Mouse (Mus musculus): Measurements from ENCODE around the gene Immp2l. TPM values are rescaled to one million over a fixed set of nuclear protein-coding genes. Genes with fewer than 3 reads are reported as not detected.

The Immp2l gene
- polyA plus RNA-seq, 1 experiment from 2014 or later, result 12.8 TPM

DNA sequence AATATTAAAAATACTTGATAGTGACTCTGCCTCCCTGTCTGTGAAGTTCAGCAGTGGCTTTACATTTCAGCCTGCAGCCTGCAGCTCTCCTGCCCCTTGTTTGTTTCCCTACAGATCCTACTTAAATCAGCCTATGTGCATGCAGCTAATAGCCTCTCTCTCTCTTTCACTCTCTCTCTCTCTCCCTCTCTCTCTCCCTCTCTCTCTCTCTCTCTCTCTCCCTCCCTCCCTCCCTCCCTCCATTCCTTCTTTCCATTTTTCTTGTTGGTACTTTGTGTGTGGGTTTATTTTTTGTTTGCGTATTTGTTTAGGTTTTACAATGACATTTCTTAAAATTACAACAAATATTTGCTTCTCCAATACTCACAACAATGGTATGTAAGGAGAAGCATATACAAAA lies 462.4 kb downstream of the Immp2l start, which contains the start of gene Lrrn3:
TSS of gene Lrrn3 (minus strand) at position 101 of the 400 bp plus-strand sequence.
- peak within 1 kb of the TSS; percentile 38 for H3K27ac ChIP-seq (ENCODE audit: low read length)
- H3K9ac ChIP-seq (ENCODE audit: low read length), result peak within 1 kb of the TSS; percentile 58
- H3K4me3 ChIP-seq (ENCODE audit: low read length), result peak within 1 kb of the TSS; percentile 54
- no peaks in the 10 kb centered on the region for H3K27me3 ChIP-seq (ENCODE audit: control insufficient read depth, insufficient read depth, low read depth, low read length)
- H3K4me2 ChIP-seq (ENCODE audit: low read depth, low read length), result peak within 1 kb of the TSS; percentile 68
- H3K36me3 ChIP-seq (ENCODE audit: control insufficient read depth, insufficient read depth, low read length), result no peaks in the 10 kb centered on the region
- 93% methylated on average over 1 of the region's 1 CpGs for WGBS
- peaks cover 29% of the 10 kb centered on the region for H3K4me1 ChIP-seq (replicated peaks; ENCODE audit: control insufficient read depth, insufficient read depth, low read length)
- peak; percentile 24; the same call in 1 of the 2 replicates for ATAC-seq (ENCODE audit: low read depth)
- no peaks in the 10 kb centered on the region for H3K9me3 ChIP-seq (ENCODE audit: control insufficient read depth, low read length)

DNA sequence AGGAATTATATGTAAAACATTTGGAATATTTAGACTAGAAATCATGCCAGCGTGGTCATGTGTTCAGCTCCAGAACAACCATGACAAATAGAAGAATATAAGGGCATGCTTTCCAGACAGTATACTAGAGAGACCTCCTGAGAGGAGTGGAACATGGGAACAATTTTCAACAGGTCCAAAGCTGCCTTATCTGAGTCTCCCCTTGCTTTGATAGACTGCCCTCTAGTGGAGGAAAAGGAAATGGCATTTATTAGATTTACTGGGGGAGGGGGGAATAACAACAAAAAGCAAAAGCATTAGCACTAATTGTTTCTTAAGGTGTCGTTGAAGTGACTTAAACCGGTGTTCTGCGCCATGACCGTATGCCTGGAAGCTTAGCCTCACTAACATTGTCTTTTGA lies 463.1 kb downstream of the Immp2l start:
- H3K9me3 ChIP-seq (ENCODE audit: control insufficient read depth, low read length), result no peaks in the 10 kb centered on the region
- H3K9ac ChIP-seq (ENCODE audit: low read length), result no peak overlapping the region
- peaks cover 29% of the 10 kb centered on the region for H3K4me1 ChIP-seq (replicated peaks; ENCODE audit: control insufficient read depth, insufficient read depth, low read length)
- 24% methylated on average over 5 of the region's 5 CpGs for WGBS
- peak; percentile 58; the same call in 1 of the 2 replicates for ATAC-seq (ENCODE audit: low read depth)
- H3K27ac ChIP-seq (ENCODE audit: low read length), result no peak overlapping the region
- no peak overlapping the region for H3K4me2 ChIP-seq (ENCODE audit: low read depth, low read length)
- H3K27me3 ChIP-seq (ENCODE audit: control insufficient read depth, insufficient read depth, low read depth, low read length), result no peaks in the 10 kb centered on the region
- H3K4me3 ChIP-seq (ENCODE audit: low read length), result no peak overlapping the region
- no peaks in the 10 kb centered on the region for H3K36me3 ChIP-seq (ENCODE audit: control insufficient read depth, insufficient read depth, low read length)

GRCm38 (mm10) chr12:41494620-41495019 lies 470.7 kb downstream of the Immp2l start:
- Histone ChIP-seq H3K9ac (ENCODE audit: low read length) (no peak overlapping the region), H3K27ac (ENCODE audit: low read length) (no peak overlapping the region), H3K4me1 (replicated peaks; ENCODE audit: control insufficient read depth, insufficient read depth, low read length) (no peaks in the 10 kb centered on the region), H3K9me3 (ENCODE audit: control insufficient read depth, low read length) (no peaks in the 10 kb centered on the region), H3K4me3 (ENCODE audit: low read length) (no peak overlapping the region), H3K27me3 (ENCODE audit: control insufficient read depth, insufficient read depth, low read depth, low read length) (no peaks in the 10 kb centered on the region), H3K4me2 (ENCODE audit: low read depth, low read length) (no peak overlapping the region), H3K36me3 (ENCODE audit: control insufficient read depth, insufficient read depth, low read length) (no peaks in the 10 kb centered on the region)
- WGBS, result 56% methylated on average over 10 of the region's 10 CpGs
- ATAC-seq (ENCODE audit: low read depth), result no peak

DNA sequence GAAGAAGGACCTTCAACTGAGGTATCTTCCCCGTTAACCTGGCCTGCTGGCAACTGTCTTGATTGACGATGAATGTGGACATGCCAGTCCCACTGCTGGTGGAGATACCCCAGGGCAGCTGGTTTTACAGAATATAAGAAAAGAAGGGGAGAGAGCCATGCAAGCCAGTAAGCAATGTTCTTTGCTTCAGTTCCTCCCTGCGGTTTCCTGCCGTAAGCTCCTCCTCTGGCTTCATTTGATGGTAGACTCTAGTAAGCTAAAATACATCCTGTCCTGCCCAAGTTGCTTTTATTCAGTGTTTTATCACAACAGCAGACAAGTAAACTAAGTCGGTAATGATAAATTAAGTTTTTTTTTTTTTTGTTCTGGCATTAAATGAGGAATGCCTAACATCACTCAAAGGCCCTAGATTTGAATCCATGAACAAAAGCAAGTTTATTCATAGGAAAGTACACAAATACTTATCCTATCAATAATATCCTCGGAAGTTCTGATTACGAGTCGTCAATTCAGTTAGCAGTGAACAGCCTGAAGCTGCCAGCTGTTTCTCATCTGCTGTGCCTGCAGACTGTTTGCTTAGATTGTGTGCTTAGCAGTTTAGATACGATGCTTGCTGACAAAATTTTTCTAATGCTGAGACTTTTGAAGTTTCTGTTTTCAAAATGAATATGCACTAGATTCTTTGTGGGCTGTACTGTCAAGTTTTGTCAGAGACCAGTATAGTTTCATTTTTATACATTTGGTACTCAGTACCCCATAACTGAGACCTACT lies 476.3 kb downstream of the Immp2l start:
- Histone ChIP-seq H3K9ac (ENCODE audit: low read length) (no peak overlapping the region), H3K4me1 (replicated peaks; ENCODE audit: control insufficient read depth, insufficient read depth, low read length) (no peaks in the 10 kb centered on the region), H3K36me3 (ENCODE audit: control insufficient read depth, insufficient read depth, low read length) (no peaks in the 10 kb centered on the region), H3K9me3 (ENCODE audit: control insufficient read depth, low read length) (no peaks in the 10 kb centered on the region), H3K4me2 (ENCODE audit: low read depth, low read length) (no peak overlapping the region), H3K27me3 (ENCODE audit: control insufficient read depth, insufficient read depth, low read depth, low read length) (no peaks in the 10 kb centered on the region), H3K27ac (ENCODE audit: low read length) (peak overlapping the region; percentile 60), H3K4me3 (ENCODE audit: low read length) (no peak overlapping the region)
- ATAC-seq (ENCODE audit: low read depth), result peak; percentile 79
- 37% methylated on average over 9 of the region's 9 CpGs for WGBS

GRCm38 (mm10) chr12:41508610-41509009 lies 484.7 kb downstream of the Immp2l start:
- H3K27me3 ChIP-seq (ENCODE audit: control insufficient read depth, insufficient read depth, low read depth, low read length), result no peaks in the 10 kb centered on the region
- H3K9me3 ChIP-seq (ENCODE audit: control insufficient read depth, low read length), result no peaks in the 10 kb centered on the region
- H3K4me3 ChIP-seq (ENCODE audit: low read length), result no peak overlapping the region
- H3K4me2 ChIP-seq (ENCODE audit: low read depth, low read length), result no peak overlapping the region
- no peak overlapping the region for H3K27ac ChIP-seq (ENCODE audit: low read length)
- WGBS, result 80% methylated on average over 4 of the region's 4 CpGs
- H3K4me1 ChIP-seq (replicated peaks; ENCODE audit: control insufficient read depth, insufficient read depth, low read length), result no peaks in the 10 kb centered on the region
- ATAC-seq (ENCODE audit: low read depth), result no peak
- H3K36me3 ChIP-seq (ENCODE audit: control insufficient read depth, insufficient read depth, low read length), result no peaks in the 10 kb centered on the region
- H3K9ac ChIP-seq (ENCODE audit: low read length), result no peak overlapping the region

DNA sequence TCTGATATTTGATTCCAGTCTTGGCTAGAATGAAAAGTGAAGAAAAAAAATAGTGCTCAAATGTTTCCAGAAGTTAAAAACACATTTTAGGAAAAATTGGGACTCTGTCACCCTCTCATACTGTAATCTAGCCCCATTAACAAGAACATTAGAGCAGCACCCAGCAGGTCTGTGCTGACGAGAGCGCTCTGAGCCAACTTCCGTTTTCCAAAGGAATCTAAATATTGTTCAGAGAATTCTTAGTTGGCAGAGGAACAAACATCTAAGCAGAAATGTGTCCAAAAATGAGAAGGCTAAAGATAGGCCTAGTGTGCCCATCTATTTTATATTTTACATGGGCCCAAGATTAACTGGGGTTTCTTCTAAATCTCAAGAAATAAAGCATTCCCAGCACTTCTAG lies 486.7 kb downstream of the Immp2l start:
- Histone ChIP-seq H3K27me3 (ENCODE audit: control insufficient read depth, insufficient read depth, low read depth, low read length) (no peaks in the 10 kb centered on the region), H3K9ac (ENCODE audit: low read length) (no peak overlapping the region), H3K4me2 (ENCODE audit: low read depth, low read length) (no peak overlapping the region), H3K36me3 (ENCODE audit: control insufficient read depth, insufficient read depth, low read length) (no peaks in the 10 kb centered on the region), H3K27ac (ENCODE audit: low read length) (no peak overlapping the region), H3K4me3 (ENCODE audit: low read length) (no peak overlapping the region), H3K4me1 (replicated peaks; ENCODE audit: control insufficient read depth, insufficient read depth, low read length) (no peaks in the 10 kb centered on the region), H3K9me3 (ENCODE audit: control insufficient read depth, low read length) (no peaks in the 10 kb centered on the region)
- peak; percentile 43; the same call in 1 of the 2 replicates for ATAC-seq (ENCODE audit: low read depth)
- WGBS, result 40% methylated on average over 3 of the region's 3 CpGs

GRCm38 (mm10) chr12:41518897-41519296 lies 495.0 kb downstream of the Immp2l start:
- Histone ChIP-seq H3K9me3 (ENCODE audit: control insufficient read depth, low read length) (no peaks in the 10 kb centered on the region), H3K9ac (ENCODE audit: low read length) (no peak overlapping the region), H3K27me3 (ENCODE audit: control insufficient read depth, insufficient read depth, low read depth, low read length) (no peaks in the 10 kb centered on the region), H3K4me3 (ENCODE audit: low read length) (no peak overlapping the region), H3K27ac (ENCODE audit: low read length) (no peak overlapping the region), H3K4me2 (ENCODE audit: low read depth, low read length) (no peak overlapping the region), H3K36me3 (ENCODE audit: control insufficient read depth, insufficient read depth, low read length) (no peaks in the 10 kb centered on the region), H3K4me1 (replicated peaks; ENCODE audit: control insufficient read depth, insufficient read depth, low read length) (no peaks in the 10 kb centered on the region; the same call in none of the 2 replicates)
- ATAC-seq (ENCODE audit: low read depth), result peak; percentile 57; the same call in 1 of the 2 replicates
- 50% methylated on average over 5 of the region's 5 CpGs for WGBS

- no peaks in the 10 kb centered on the region; the same call in none of the 2 replicates for H3K4me1 ChIP-seq (replicated peaks; ENCODE audit: control insufficient read depth, insufficient read depth, low read length)
- WGBS, result 47% methylated on average over 2 of the region's 2 CpGs
- no peak overlapping the region for H3K27ac ChIP-seq (ENCODE audit: low read length)
- no peaks in the 10 kb centered on the region for H3K9me3 ChIP-seq (ENCODE audit: control insufficient read depth, low read length)
- no peak overlapping the region for H3K4me2 ChIP-seq (ENCODE audit: low read depth, low read length)
- H3K27me3 ChIP-seq (ENCODE audit: control insufficient read depth, insufficient read depth, low read depth, low read length), result no peaks in the 10 kb centered on the region
- H3K4me3 ChIP-seq (ENCODE audit: low read length), result no peak overlapping the region
- no peak for ATAC-seq (ENCODE audit: low read depth)
- no peak overlapping the region for H3K9ac ChIP-seq (ENCODE audit: low read length)
- H3K36me3 ChIP-seq (ENCODE audit: control insufficient read depth, insufficient read depth, low read length), result no peaks in the 10 kb centered on the region
Observed at GRCm38 (mm10) chr12:41520326-41520725, 496.4 kb downstream of the Immp2l start.

- no peak overlapping the region for H3K9ac ChIP-seq (ENCODE audit: low read length)
- no peak overlapping the region for H3K4me2 ChIP-seq (ENCODE audit: low read depth, low read length)
- H3K27ac ChIP-seq (ENCODE audit: low read length), result no peak overlapping the region
- no peaks in the 10 kb centered on the region for H3K9me3 ChIP-seq (ENCODE audit: control insufficient read depth, low read length)
- no peak overlapping the region for H3K4me3 ChIP-seq (ENCODE audit: low read length)
- H3K27me3 ChIP-seq (ENCODE audit: control insufficient read depth, insufficient read depth, low read depth, low read length), result no peaks in the 10 kb centered on the region
- H3K4me1 ChIP-seq (replicated peaks; ENCODE audit: control insufficient read depth, insufficient read depth, low read length), result no peaks in the 10 kb centered on the region; the same call in none of the 2 replicates
- no peaks in the 10 kb centered on the region for H3K36me3 ChIP-seq (ENCODE audit: control insufficient read depth, insufficient read depth, low read length)
- no peak for ATAC-seq (ENCODE audit: low read depth)
- 65% methylated on average over 2 of the region's 2 CpGs for WGBS
Observed at GRCm38 (mm10) chr12:41521671-41522070, 497.8 kb downstream of the Immp2l start.

Measured in lung, embryonic 16.5 days (tissue).